Mouse (Mus musculus): Measurements from ENCODE around the gene Susd3.

The Susd3 gene

GRCm38 (mm10) chr13:49212711-49213500 is 35.6 kb downstream of the Susd3 start:
- no peak for DNase-seq (ENCODE audit: low read depth, low spot score)

GRCm38 (mm10) chr13:49209306-49209705 is 39.2 kb downstream of the Susd3 start:
- no peak for DNase-seq (ENCODE audit: low read depth, low spot score)

GRCm38 (mm10) chr13:49206341-49206740 is 42.2 kb downstream of the Susd3 start:
- no peak for DNase-seq (ENCODE audit: low read depth, low spot score)

- peak; percentile 76 for DNase-seq (ENCODE audit: low read depth, low spot score)
These were observed 43.0 kb downstream of the Susd3 start for GRCm38 (mm10) chr13:49205381-49205998.

GRCm38 (mm10) chr13:49202556-49202955 is 46.0 kb downstream of the Susd3 start:
- DNase-seq (ENCODE audit: low read depth, low spot score) = no peak

GRCm38 (mm10) chr13:49200688-49201087 is 47.8 kb downstream of the Susd3 start:
- no peak for DNase-seq (ENCODE audit: low read depth, low spot score)

GRCm38 (mm10) chr13:49199891-49200290 is 48.6 kb downstream of the Susd3 start:
- no peak for DNase-seq (ENCODE audit: low read depth, low spot score)

GRCm38 (mm10) chr13:49198734-49199133 is 49.8 kb downstream of the Susd3 start:
- no peak for DNase-seq (ENCODE audit: low read depth, low spot score)

GRCm38 (mm10) chr13:49196766-49197165 is 51.7 kb downstream of the Susd3 start:
- no peak for DNase-seq (ENCODE audit: low read depth, low spot score)

GRCm38 (mm10) chr13:49196211-49196610 is 52.3 kb downstream of the Susd3 start:
- DNase-seq (ENCODE audit: low read depth, low spot score) = no peak

GRCm38 (mm10) chr13:49195651-49196050 is 52.9 kb downstream of the Susd3 start:
- no peak for DNase-seq (ENCODE audit: low read depth, low spot score)

- DNase-seq (ENCODE audit: low read depth, low spot score) = no peak
These were observed 53.7 kb downstream of the Susd3 start for GRCm38 (mm10) chr13:49194811-49195210.

- no peak for DNase-seq (ENCODE audit: low read depth, low spot score)
These were observed 54.9 kb downstream of the Susd3 start for GRCm38 (mm10) chr13:49193650-49194049.

- DNase-seq (ENCODE audit: low read depth, low spot score) = no peak
These were observed 56.2 kb downstream of the Susd3 start for GRCm38 (mm10) chr13:49192156-49192855.

GRCm38 (mm10) chr13:49191673-49192035 is 56.9 kb downstream of the Susd3 start:
- DNase-seq (ENCODE audit: low read depth, low spot score) = no peak

- DNase-seq (ENCODE audit: low read depth, low spot score) = no peak
These were observed 57.4 kb downstream of the Susd3 start for GRCm38 (mm10) chr13:49190876-49191672.

- DNase-seq (ENCODE audit: low read depth, low spot score) = no peak
These were observed 58.3 kb downstream of the Susd3 start for GRCm38 (mm10) chr13:49189970-49190870.

GRCm38 (mm10) chr13:49188966-49189360 is 59.5 kb downstream of the Susd3 start:
- DNase-seq (ENCODE audit: low read depth, low spot score) = no peak

- no peak for DNase-seq (ENCODE audit: low read depth, low spot score)
These were observed 60.1 kb downstream of the Susd3 start for GRCm38 (mm10) chr13:49188219-49188965.

All from CD4-positive helper T cell, adult 2 months (primary cell).